ENCODE assay signal across 9 mouse cellular contexts in genomic region chr15:99000535-99001283, GRCm38 (mm10). TPM values are rescaled to one million over a fixed set of nuclear protein-coding genes. Genes with fewer than 3 reads are reported as not detected.
DNase-seq lines count a peak whose midpoint lies in the region; ATAC-seq and TF ChIP-seq lines count a peak whose summit lies in the region.
"Had no signal": no experiment of that assay in that cellular context is flagged by ENCODE, and none has a peak within 500 bp of the region (broad histone marks: within the 10 kb centered on the region; RNA-seq: fewer than 3 reads in every experiment).

No protein-coding gene starts in this region.

- intact Hi-C loops in heart, postnatal 10 days (cut with DNase I) = no loop called here

- no peaks in the 10 kb centered on the region for H3K36me3 ChIP-seq in ES-E14 (ENCODE audit: control insufficient read depth, insufficient read depth, low read length, poor library complexity, severe bottlenecking)
- H3K36me3 ChIP-seq in stomach, postnatal 0 days (ENCODE audit: control insufficient read depth, insufficient read depth, low read length) = no peaks in the 10 kb centered on the region

- H3K27ac ChIP-seq in ES-E14 (ENCODE audit: insufficient read depth, low read depth, low read length, poor library complexity, severe bottlenecking) = peak overlapping the region; percentile 51
- peak overlapping the region; percentile 49; the same call in 1 of the 2 replicates for H3K27ac ChIP-seq in stomach, postnatal 0 days (replicated peaks)

- WGBS in stomach, postnatal 0 days = 36% methylated on average over 14 of the region's 14 CpGs

- in situ Hi-C loops in ES-E14 (cut with MboI; ENCODE audit: low sequenced_read_pairs in 2 of 2, unreplicated experiment in 2 of 2) = no loop called here

- H3K4me2 ChIP-seq in stomach, postnatal 0 days (replicated peaks; ENCODE audit: low read depth) = no peak overlapping the region; the same call in 1 of the 2 replicates

- no peak for ATAC-seq in cerebellum, adult (ENCODE audit: insufficient number of reproducible peaks, low FRiP score, low TSS enrichment)
- ATAC-seq in megakaryocyte progenitor cell, adult 5-6 weeks (replicated peaks; ENCODE audit: poor library complexity) = peak; percentile 65
- ATAC-seq in stomach, postnatal 0 days (ENCODE audit: low FRiP score, low TSS enrichment) = no peak

- H3K9me3 ChIP-seq in ES-E14 (ENCODE audit: control insufficient read depth, insufficient read depth, low read depth, low read length) = no peaks in the 10 kb centered on the region
- H3K9me3 ChIP-seq in stomach, postnatal 0 days (ENCODE audit: control insufficient read depth, low read length) = no peaks in the 10 kb centered on the region

- DNase-seq in cerebellum, adult 8-10 months = peak; percentile 63
- no peak for DNase-seq in ES-E14 (ENCODE audit: low read depth, low spot score)
- DNase-seq in embryo, embryonic 11 days = peak; percentile 84
- peak; percentile 76 to 88 for DNase-seq in heart, postnatal 10 days
- DNase-seq in kidney, postnatal 4 days = peak; percentile 66 to 77
- DNase-seq in stomach, postnatal 0 days (ENCODE audit: low spot score) = peak; percentile 59

- no peaks in the 10 kb centered on the region for H3K27me3 ChIP-seq in stomach, postnatal 0 days (ENCODE audit: control insufficient read depth, insufficient read depth, low read length)

- TF ChIP-seq CTCF in stomach, postnatal 0 days (IDR thresholded peaks at IDR 0.05; ENCODE audit: low read depth) = peak; percentile 81

- TF ChIP-seq EP300 in stomach, postnatal 0 days (optimal IDR thresholded peaks at IDR 0.05) = no peak

- H3K4me3 ChIP-seq in ES-E14 (ENCODE audit: insufficient read depth in 1 of 2, low read depth in 1 of 2, low read length in 2 of 2, poor library complexity in 1 of 2, severe bottlenecking in 1 of 2) = no peak overlapping the region; a peak in 1 of 4 replicates
- no peak overlapping the region for H3K4me3 ChIP-seq in stomach, postnatal 0 days (ENCODE audit: low read depth, low read length)

- H3K9ac ChIP-seq in ES-E14 (ENCODE audit: insufficient read depth, low read depth, low read length, poor library complexity, severe bottlenecking) = peak overlapping the region; percentile 12; the same call in 1 of the 2 replicates
- H3K9ac ChIP-seq in stomach, postnatal 0 days (ENCODE audit: low read length) = no peak overlapping the region

- peaks cover 0 to 31% of the 10 kb centered on the region in 2 experiments; a peak in 3 of 4 replicates for H3K4me1 ChIP-seq in ES-E14 (ENCODE audit: control insufficient read depth in 2 of 2, insufficient read depth in 2 of 2, low read length in 2 of 2, poor library complexity in 1 of 2)
- H3K4me1 ChIP-seq in stomach, postnatal 0 days (replicated peaks; ENCODE audit: control insufficient read depth, insufficient read depth) = no peaks in the 10 kb centered on the region

TF ChIP-seq in ES-E14, 5 proteins besides CTCF, POLR2A, EP300 and RAD21:
- TF ChIP-seq HCFC1 (IDR thresholded peaks at IDR 0.05; ENCODE audit: borderline replicate concordance, insufficient read depth, low read length) (no peak), ZC3H11A (IDR thresholded peaks at IDR 0.05; ENCODE audit: borderline replicate concordance, low read depth, low read length) (no peak), CHD2 (IDR thresholded peaks at IDR 0.05; ENCODE audit: low read depth, low read length) (no peak), MAFK (IDR thresholded peaks at IDR 0.05; ENCODE audit: insufficient read depth, low read depth, low read length) (no peak), ZNF384 (IDR thresholded peaks at IDR 0.05; ENCODE audit: low read depth, low read length) (no peak)

RNA-seq across cellular contexts. Expression of gene Tuba1c, which starts 29.0 kb away (rescaled TPM):
- total RNA-seq in ES-E14 (2012; rRNA removed) = 335 and 424 TPM in 2 replicates
- total RNA-seq in heart, postnatal 10 days (2021) = 10 to 100 TPM; 80.7 to 99.8 TPM
- total RNA-seq in megakaryocyte progenitor cell, adult 5-6 weeks (2015) = 187 and 190 TPM in 2 replicates
- 79.3 and 105 TPM in 2 replicates for total RNA-seq in megakaryocyte progenitor cell, adult 5-6 weeks (2017)
- 145 and 159 TPM in 2 replicates for polyA plus RNA-seq in stomach, postnatal 0 days (2015; fragmentation: Nextera tagmentation; extraction: Ambion mirVana)

RNA-seq across cellular contexts. Expression of gene Tuba1a, which starts 47.2 kb away (rescaled TPM):
- 595 and 862 TPM in 2 replicates for total RNA-seq in ES-E14 (2012; rRNA removed)
- 100 to 1,000 TPM; 263 to 273 TPM for total RNA-seq in heart, postnatal 10 days (2021)
- total RNA-seq in megakaryocyte progenitor cell, adult 5-6 weeks (2015) = 30.3 and 33.5 TPM in 2 replicates
- total RNA-seq in megakaryocyte progenitor cell, adult 5-6 weeks (2017) = 15.3 and 22.2 TPM in 2 replicates
- 537 and 602 TPM in 2 replicates for polyA plus RNA-seq in stomach, postnatal 0 days (2015; fragmentation: Nextera tagmentation; extraction: Ambion mirVana)

RNA-seq across cellular contexts. Expression of gene Gm49450, which starts 47.4 kb away (rescaled TPM):
- not detected in 2 replicates for total RNA-seq in ES-E14 (2012; rRNA removed)
- not detected for total RNA-seq in heart, postnatal 10 days (2021)
- 0.69 and 1.1 TPM in 2 replicates for total RNA-seq in megakaryocyte progenitor cell, adult 5-6 weeks (2015)
- not detected in 2 replicates for total RNA-seq in megakaryocyte progenitor cell, adult 5-6 weeks (2017)
- polyA plus RNA-seq in stomach, postnatal 0 days (2015; fragmentation: Nextera tagmentation; extraction: Ambion mirVana) = not detected in 2 replicates
- total RNA-seq: layer of hippocampus, postnatal 25 days had no signal

RNA-seq across cellular contexts. Expression of gene Prph, which starts 54.3 kb away (rescaled TPM):
- 15.1 and 20.6 TPM in 2 replicates for total RNA-seq in ES-E14 (2012; rRNA removed)
- under 1 TPM; 0.27 to 0.53 TPM for total RNA-seq in heart, postnatal 10 days (2021)
- total RNA-seq in megakaryocyte progenitor cell, adult 5-6 weeks (2015) = 0.07 TPM in 1 of 2 replicates, not detected in the other
- not detected in 2 replicates for total RNA-seq in megakaryocyte progenitor cell, adult 5-6 weeks (2017)
- 25.7 and 28.6 TPM in 2 replicates for polyA plus RNA-seq in stomach, postnatal 0 days (2015; fragmentation: Nextera tagmentation; extraction: Ambion mirVana)

Comparison
In these comparisons a context has a peak if more than half of its experiments do, and no peak if none do; other contexts are left out.
1. RNA of gene Tuba1a, which starts 47.2 kb away (total RNA-seq): 595 to 862 TPM in ES-E14 and 263 to 273 TPM in heart, postnatal 10 days; 15.3 to 33.5 TPM in megakaryocyte progenitor cell, adult 5-6 weeks; every median in the first group is over 4 times any median in the second.